Mouse (Mus musculus) ovary, postnatal 14 days (tissue): ENCODE measurements around the gene Trp53i11.

Experiments used
- DNase-seq: peaks from one replicate; pipeline ENCODE4 v3.0.0; 2022; ENCODE audit warnings: low spot score

The Trp53i11 gene

GRCm38 (mm10) chr2:93242166-93242565, 54.8 kb downstream of the Trp53i11 start:
- DNase-seq, result no peak

- no peak for DNase-seq
Measured at GRCm38 (mm10) chr2:93243439-93244089, 56.2 kb downstream of the Trp53i11 start.

GRCm38 (mm10) chr2:93244090-93244443, 56.7 kb downstream of the Trp53i11 start:
- no peak for DNase-seq

GRCm38 (mm10) chr2:93249058-93249457, 61.7 kb downstream of the Trp53i11 start:
- no peak for DNase-seq

- no peak for DNase-seq
Measured at GRCm38 (mm10) chr2:93250611-93251010, 63.3 kb downstream of the Trp53i11 start.
